Mouse (Mus musculus) right cerebral cortex, postnatal 25 days (tissue): ENCODE data around the gene Hnrnph2.

Experiments
- DNase-seq: peaks from one replicate; pipeline ENCODE4 v3.0.0; 2022

Hnrnph2 gene

GRCm38 (mm10) chrX:134600659-134601379, at the start of gene Hnrnph2, which contains the start of gene Gla:
TSS of gene Hnrnph2 (plus strand) at chrX:134601179.
TSS of gene Gla (minus strand) at chrX:134601125.
- DNase-seq, result peak; percentile 84

- no peak for DNase-seq
Measured at GRCm38 (mm10) chrX:134553326-134553725, 47.7 kb upstream of the Hnrnph2 start.

GRCm38 (mm10) chrX:134554425-134554824, 46.6 kb upstream of the Hnrnph2 start:
- DNase-seq, result no peak

GRCm38 (mm10) chrX:134564326-134564725, 36.7 kb upstream of the Hnrnph2 start:
- DNase-seq, result no peak

GRCm38 (mm10) chrX:134566536-134567222, 34.3 kb upstream of the Hnrnph2 start:
- no peak for DNase-seq

- no peak for DNase-seq
Measured at GRCm38 (mm10) chrX:134577896-134578295, 23.1 kb upstream of the Hnrnph2 start.

GRCm38 (mm10) chrX:134580528-134581305, 20.3 kb upstream of the Hnrnph2 start:
- DNase-seq, result no peak

- DNase-seq, result no peak
Measured at GRCm38 (mm10) chrX:134582270-134582669, 18.7 kb upstream of the Hnrnph2 start.

- no peak for DNase-seq
Measured at GRCm38 (mm10) chrX:134582888-134583669, 17.9 kb upstream of the Hnrnph2 start, which contains the start of gene Btk. TSS of gene Btk (minus strand) at chrX:134583570.

GRCm38 (mm10) chrX:134585103-134586002, 15.6 kb upstream of the Hnrnph2 start, which contains the start of gene Rpl36a:
TSS of gene Rpl36a (plus strand) at chrX:134585654.
- peak; percentile 84 for DNase-seq

GRCm38 (mm10) chrX:134586447-134586846, 14.5 kb upstream of the Hnrnph2 start:
- no peak for DNase-seq

GRCm38 (mm10) chrX:134588261-134588660, 12.7 kb upstream of the Hnrnph2 start:
- DNase-seq, result no peak

GRCm38 (mm10) chrX:134588997-134589396, 12.0 kb upstream of the Hnrnph2 start:
- no peak for DNase-seq

- DNase-seq, result no peak
Measured at GRCm38 (mm10) chrX:134589836-134590235, 11.1 kb upstream of the Hnrnph2 start.

- no peak for DNase-seq
Measured at GRCm38 (mm10) chrX:134599922-134600565, 935 bp upstream of the Hnrnph2 start.

GRCm38 (mm10) chrX:134601380-134602120, 571 bp downstream of the Hnrnph2 start:
- DNase-seq, result no peak

- no peak for DNase-seq
Measured at GRCm38 (mm10) chrX:134609472-134609871, 8.5 kb downstream of the Hnrnph2 start.

GRCm38 (mm10) chrX:134610984-134611383, 10.0 kb downstream of the Hnrnph2 start:
- no peak for DNase-seq

- DNase-seq, result no peak
Measured at GRCm38 (mm10) chrX:134612285-134612959, 11.4 kb downstream of the Hnrnph2 start.
